23 mouse cellular contexts compared by ENCODE assay signal in genomic region chr11:54051161-54051560, GRCm38 (mm10). TPM values are rescaled to one million over a fixed set of nuclear protein-coding genes. Genes with fewer than 3 reads are reported as not detected.
DNase-seq lines count a peak whose midpoint lies in the region; ATAC-seq and TF ChIP-seq lines count a peak whose summit lies in the region.
"Had no signal": no experiment of that assay in that cellular context is flagged by ENCODE, and none has a peak within 500 bp of the region (broad histone marks: within the 10 kb centered on the region; RNA-seq: fewer than 3 reads in every experiment).

No protein-coding gene starts in this region.

- H3K9ac ChIP-seq in midbrain, embryonic 11.5 days (ENCODE audit: low read length), result no peak overlapping the region
- H3K9ac ChIP-seq in kidney, embryonic 14.5 days (ENCODE audit: low read depth, low read length), result no peak overlapping the region
- H3K9ac ChIP-seq: embryonic facial prominence, embryonic 12.5 days; forebrain, embryonic 13.5 days; forebrain, postnatal 0 days; hindbrain, embryonic 13.5 days had no signal

- ATAC-seq in midbrain, embryonic 11.5 days (ENCODE audit: low FRiP score), result no peak
- ATAC-seq in kidney, embryonic 14.5 days (ENCODE audit: low FRiP score, low TSS enrichment), result 0 out of 2 replicates have a peak, but pooled peaks have one; percentile 50
- no peak for ATAC-seq in megakaryocyte, adult 5-6 weeks (ENCODE audit: poor library complexity, severe bottlenecking)
- ATAC-seq: forebrain, embryonic 13.5 days; forebrain, postnatal 0 days had no signal

- H3K27ac ChIP-seq in midbrain, embryonic 11.5 days (ENCODE audit: low read depth, low read length), result no peak overlapping the region
- H3K27ac ChIP-seq in midbrain, embryonic 10.5 days (replicated peaks), result no peak overlapping the region
- H3K27ac ChIP-seq in kidney, embryonic 14.5 days (ENCODE audit: low read depth, low read length), result no peak overlapping the region
- H3K27ac ChIP-seq: embryonic facial prominence, embryonic 12.5 days; forebrain, embryonic 13.5 days; gastrocnemius, adult 2 months; heart, embryonic 10.5 days; hindbrain, embryonic 13.5 days had no signal

- no peak overlapping the region for H3K4me2 ChIP-seq in midbrain, embryonic 11.5 days
- H3K4me2 ChIP-seq in kidney, embryonic 14.5 days (replicated peaks; ENCODE audit: low read depth, low read length), result no peak overlapping the region
- no peak overlapping the region for H3K4me2 ChIP-seq in myocyte (ENCODE audit: low read depth)
- H3K4me2 ChIP-seq: embryonic facial prominence, embryonic 12.5 days; forebrain, embryonic 13.5 days; hindbrain, embryonic 13.5 days had no signal

- no peaks in the 10 kb centered on the region for H3K27me3 ChIP-seq in midbrain, embryonic 11.5 days (ENCODE audit: control insufficient read depth, insufficient read depth, low read length)
- no peaks in the 10 kb centered on the region for H3K27me3 ChIP-seq in midbrain, embryonic 10.5 days (ENCODE audit: low read depth, poor library complexity, severe bottlenecking)
- H3K27me3 ChIP-seq in kidney, embryonic 14.5 days (ENCODE audit: control insufficient read depth, insufficient read depth, low read length), result no peaks in the 10 kb centered on the region
- no peaks in the 10 kb centered on the region for H3K27me3 ChIP-seq in myocyte (ENCODE audit: control insufficient read depth, insufficient read depth, insufficient read length)
- H3K27me3 ChIP-seq: embryonic facial prominence, embryonic 12.5 days; forebrain, embryonic 13.5 days; hindbrain, embryonic 13.5 days had no signal

- peak; percentile 59 for DNase-seq in midbrain, embryonic 11.5 days (ENCODE audit: low spot score, missing footprints)
- DNase-seq in midbrain, embryonic 10.5 days (ENCODE audit: low spot score), result no peak
- DNase-seq in kidney, postnatal 10 days, result peak; percentile 61
- DNase-seq in yolk sac, embryonic 10.5 days (ENCODE audit: low spot score), result no peak
- DNase-seq in right cerebral cortex, postnatal 10 days (ENCODE audit: low spot score in 2 of 2), result no peak
- DNase-seq: adrenal gland, postnatal 10 days; cerebellum, adult 11 months; cerebellum, adult 9-10 months; cerebellum, postnatal 25 days; forebrain, postnatal 0 days; gastrocnemius, adult 2 months; gastrocnemius, postnatal 25 days; heart, postnatal 10 days had no signal

- H3K4me3 ChIP-seq in midbrain, embryonic 11.5 days (ENCODE audit: low read depth, low read length), result no peak overlapping the region
- H3K4me3 ChIP-seq in midbrain, embryonic 10.5 days, result no peak overlapping the region
- no peak overlapping the region for H3K4me3 ChIP-seq in kidney, embryonic 14.5 days (ENCODE audit: low read length)
- H3K4me3 ChIP-seq in myocyte, result no peak overlapping the region
- H3K4me3 ChIP-seq: embryonic facial prominence, embryonic 12.5 days; forebrain, embryonic 13.5 days; gastrocnemius, adult 2 months; heart, embryonic 10.5 days; hindbrain, embryonic 13.5 days had no signal

- 88% methylated on average over 7 of the region's 7 CpGs for WGBS in midbrain, embryonic 11.5 days
- 86% methylated on average over 7 of the region's 7 CpGs for WGBS in midbrain, embryonic 10.5 days
- WGBS in kidney, embryonic 14.5 days, result 71% methylated on average over 7 of the region's 7 CpGs

- no peak for TF ChIP-seq POLR2A in myocyte (IDR thresholded peaks at IDR 0.05; ENCODE audit: insufficient read length, low read depth)

- H3K4me1 ChIP-seq in midbrain, embryonic 11.5 days (ENCODE audit: control insufficient read depth, insufficient read depth, low read length), result peaks cover 2% of the 10 kb centered on the region; the same call in 1 of the 2 replicates
- H3K4me1 ChIP-seq in midbrain, embryonic 10.5 days, result peaks cover 8% of the 10 kb centered on the region
- no peaks in the 10 kb centered on the region for H3K4me1 ChIP-seq in kidney, embryonic 14.5 days (ENCODE audit: control insufficient read depth, insufficient read depth, low read length)
- H3K4me1 ChIP-seq: forebrain, embryonic 13.5 days had no signal

- H3K36me3 ChIP-seq in midbrain, embryonic 11.5 days (ENCODE audit: control insufficient read depth, insufficient read depth, low read length), result no peaks in the 10 kb centered on the region
- 0 out of 2 replicates have a peak, but pooled peaks cover 2% of the 10 kb centered on the region for H3K36me3 ChIP-seq in midbrain, embryonic 10.5 days
- peaks cover 12% of the 10 kb centered on the region; the same call in 1 of the 2 replicates for H3K36me3 ChIP-seq in kidney, embryonic 14.5 days (ENCODE audit: control insufficient read depth, insufficient read depth, low read length)
- H3K36me3 ChIP-seq in myocyte (ENCODE audit: control insufficient read depth, insufficient read depth), result peaks cover 48% of the 10 kb centered on the region
- H3K36me3 ChIP-seq: heart, embryonic 10.5 days; hindbrain, embryonic 13.5 days had no signal

- no peaks in the 10 kb centered on the region for H3K79me2 ChIP-seq in myocyte (ENCODE audit: control insufficient read depth, insufficient read depth)

- H3K9me3 ChIP-seq in midbrain, embryonic 11.5 days (ENCODE audit: control insufficient read depth, low read length), result no peaks in the 10 kb centered on the region
- H3K9me3 ChIP-seq in midbrain, embryonic 10.5 days (replicated peaks), result no peaks in the 10 kb centered on the region
- H3K9me3 ChIP-seq in kidney, embryonic 14.5 days (ENCODE audit: control insufficient read depth, low read length), result no peaks in the 10 kb centered on the region
- H3K9me3 ChIP-seq: embryonic facial prominence, embryonic 12.5 days; forebrain, embryonic 13.5 days; heart, embryonic 10.5 days; hindbrain, embryonic 13.5 days had no signal

- H3ac ChIP-seq in myocyte (ENCODE audit: control insufficient read depth, insufficient read length), result no peak overlapping the region

TF ChIP-seq in myocyte, 11 proteins besides CTCF, POLR2A, EP300 and RAD21:
- peak; percentile 42 for TF ChIP-seq POLR2AphosphoS2 (IDR thresholded peaks at IDR 0.05; ENCODE audit: insufficient read length, low read depth)
- no peak for TF ChIP-seq MYOD1 (IDR thresholded peaks at IDR 0.05; ENCODE audit: control insufficient read depth in 1 of 3, insufficient read length in 2 of 3, low read depth in 2 of 3)
- no peak for TF ChIP-seq E2F4 (IDR thresholded peaks at IDR 0.05; ENCODE audit: insufficient read depth)

RNA-seq across cellular contexts. Expression of gene Pdlim4, which starts 17.7 kb away (rescaled TPM):
- 36.1 and 38.4 TPM in 2 replicates for polyA plus RNA-seq in midbrain, embryonic 11.5 days (2014; fragmentation: Nextera tagmentation; extraction: Ambion mirVana)
- 52.4 and 57.4 TPM in 2 replicates for polyA plus RNA-seq in midbrain, embryonic 10.5 days (2016; fragmentation: Nextera tagmentation; extraction: Ambion mirVana)
- polyA plus RNA-seq in kidney, embryonic 14.5 days (2014; fragmentation: Nextera tagmentation; extraction: Ambion mirVana), result 52.1 and 54.6 TPM in 2 replicates
- polyA plus RNA-seq in myocyte (2012; fragmentation: generic; extraction: Trizol), result 469 TPM
- total RNA-seq in megakaryocyte, adult 5-6 weeks (2015), result 0.33 and 0.82 TPM in 2 replicates
- total RNA-seq in megakaryocyte, adult 5-6 weeks (2017), result 0.77 and 3.9 TPM in 2 replicates
- total RNA-seq: hematopoietic stem cell, adult 5-6 weeks; MEL had no signal

RNA-seq across cellular contexts. Expression of gene Slc22a4, which starts 23.3 kb away (rescaled TPM):
- polyA plus RNA-seq in midbrain, embryonic 11.5 days (2014; fragmentation: Nextera tagmentation; extraction: Ambion mirVana), result 1.4 and 1.5 TPM in 2 replicates
- polyA plus RNA-seq in midbrain, embryonic 10.5 days (2016; fragmentation: Nextera tagmentation; extraction: Ambion mirVana), result 1.2 and 1.3 TPM in 2 replicates
- 0.99 and 1.4 TPM in 2 replicates for polyA plus RNA-seq in kidney, embryonic 14.5 days (2014; fragmentation: Nextera tagmentation; extraction: Ambion mirVana)
- 2.0 TPM for polyA plus RNA-seq in myocyte (2012; fragmentation: generic; extraction: Trizol)
- total RNA-seq in megakaryocyte, adult 5-6 weeks (2015), result 6.8 and 11.0 TPM in 2 replicates
- 8.0 and 8.5 TPM in 2 replicates for total RNA-seq in megakaryocyte, adult 5-6 weeks (2017)

RNA-seq across cellular contexts. Expression of gene P4ha2, which starts 48.7 kb away (rescaled TPM):
- 18.6 and 20.5 TPM in 2 replicates for polyA plus RNA-seq in midbrain, embryonic 11.5 days (2014; fragmentation: Nextera tagmentation; extraction: Ambion mirVana)
- 25.0 and 25.2 TPM in 2 replicates for polyA plus RNA-seq in midbrain, embryonic 10.5 days (2016; fragmentation: Nextera tagmentation; extraction: Ambion mirVana)
- 19.3 and 25.1 TPM in 2 replicates for polyA plus RNA-seq in kidney, embryonic 14.5 days (2014; fragmentation: Nextera tagmentation; extraction: Ambion mirVana)
- 89.0 TPM for polyA plus RNA-seq in myocyte (2012; fragmentation: generic; extraction: Trizol)
- not detected in 2 replicates for total RNA-seq in megakaryocyte, adult 5-6 weeks (2015)
- not detected in 2 replicates for total RNA-seq in megakaryocyte, adult 5-6 weeks (2017)
- total RNA-seq: granulocyte monocyte progenitor cell, adult 5-6 weeks; hematopoietic stem cell, adult 5-6 weeks had no signal

Comparison
In these comparisons a context has a peak if more than half of its experiments do, and no peak if none do; other contexts are left out.
1. DNase-seq: peak in midbrain, embryonic 11.5 days (single experiment) and kidney, postnatal 10 days (single experiment); none in midbrain, embryonic 10.5 days (single experiment), yolk sac, embryonic 10.5 days (single experiment) and right cerebral cortex, postnatal 10 days (0 of 2).